Mouse (Mus musculus) left cerebral cortex, postnatal 14 days (tissue): ENCODE measurements around the gene Dll4. TPM values are rescaled to one million over a fixed set of nuclear protein-coding genes. Genes with fewer than 3 reads are reported as not detected.

Source experiments
- DNase-seq, 2 experiments: peaks; one replicate each; pipeline ENCODE4 v3.0.0; 2021 to 2022; ENCODE audit warnings: low spot score in 2 of 2, mixed read lengths in 1 of 2
- intact Hi-C: fragments of 180-260 bp; cut with DNase I; formaldehyde crosslinking; loops from one replicate; pipeline ENCODE4 v1.15.1; 2025
- total RNA-seq, 2 experiments: library from RNA; stranded (reverse); gene quantifications; 2 replicates each; pipeline ENCODE4 v1.2.3; 2021

The Dll4 gene
- total RNA-seq, 2 experiments from 2014 or later: 4.0 to 5.0 TPM

DNA sequence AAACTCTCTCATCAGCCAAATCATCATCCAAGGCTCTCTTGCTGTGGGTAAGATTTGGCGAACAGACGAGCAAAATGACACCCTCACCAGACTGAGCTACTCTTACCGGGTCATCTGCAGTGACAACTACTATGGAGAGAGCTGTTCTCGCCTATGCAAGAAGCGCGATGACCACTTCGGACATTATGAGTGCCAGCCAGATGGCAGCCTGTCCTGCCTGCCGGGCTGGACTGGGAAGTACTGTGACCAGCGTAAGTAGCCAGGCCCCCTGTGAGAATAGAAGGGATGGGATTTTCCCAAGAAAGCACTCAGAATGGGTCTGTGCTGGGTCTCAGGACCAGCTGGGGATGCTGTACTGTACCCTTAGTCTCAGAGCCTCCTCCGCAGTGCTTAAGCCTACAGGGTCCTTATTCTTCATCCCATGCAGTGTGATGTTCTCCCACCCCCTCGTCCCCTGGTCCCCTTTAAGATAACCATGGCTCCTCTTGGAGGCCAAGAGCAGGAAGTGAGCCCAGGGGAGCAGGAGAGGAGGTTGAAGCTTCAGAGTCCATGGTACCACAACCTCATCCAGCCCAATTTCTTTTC is 2.5 kb downstream of the Dll4 start:
- intact Hi-C loops: loop anchor here (2.0 kb wide), 1 partner anchor 27 kb away; no protein-coding TSS in a partner anchor
- no peak for DNase-seq

DNA sequence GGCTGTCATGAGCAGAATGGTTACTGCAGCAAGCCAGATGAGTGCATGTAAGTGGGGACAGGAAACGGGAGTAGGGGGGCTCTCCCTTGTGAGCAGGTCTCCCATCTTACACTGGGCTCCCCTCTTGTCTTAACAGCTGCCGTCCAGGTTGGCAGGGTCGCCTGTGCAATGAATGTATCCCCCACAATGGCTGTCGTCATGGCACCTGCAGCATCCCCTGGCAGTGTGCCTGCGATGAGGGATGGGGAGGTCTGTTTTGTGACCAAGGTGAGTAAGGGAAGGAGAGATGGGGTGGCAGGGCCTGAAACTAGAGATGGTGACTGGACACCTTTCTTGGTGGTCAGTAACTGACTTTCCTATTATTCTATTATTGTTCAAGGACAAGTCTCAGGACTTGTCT is 3.0 kb downstream of the Dll4 start:
- no peak for DNase-seq
- intact Hi-C loops: no loop called here

DNA sequence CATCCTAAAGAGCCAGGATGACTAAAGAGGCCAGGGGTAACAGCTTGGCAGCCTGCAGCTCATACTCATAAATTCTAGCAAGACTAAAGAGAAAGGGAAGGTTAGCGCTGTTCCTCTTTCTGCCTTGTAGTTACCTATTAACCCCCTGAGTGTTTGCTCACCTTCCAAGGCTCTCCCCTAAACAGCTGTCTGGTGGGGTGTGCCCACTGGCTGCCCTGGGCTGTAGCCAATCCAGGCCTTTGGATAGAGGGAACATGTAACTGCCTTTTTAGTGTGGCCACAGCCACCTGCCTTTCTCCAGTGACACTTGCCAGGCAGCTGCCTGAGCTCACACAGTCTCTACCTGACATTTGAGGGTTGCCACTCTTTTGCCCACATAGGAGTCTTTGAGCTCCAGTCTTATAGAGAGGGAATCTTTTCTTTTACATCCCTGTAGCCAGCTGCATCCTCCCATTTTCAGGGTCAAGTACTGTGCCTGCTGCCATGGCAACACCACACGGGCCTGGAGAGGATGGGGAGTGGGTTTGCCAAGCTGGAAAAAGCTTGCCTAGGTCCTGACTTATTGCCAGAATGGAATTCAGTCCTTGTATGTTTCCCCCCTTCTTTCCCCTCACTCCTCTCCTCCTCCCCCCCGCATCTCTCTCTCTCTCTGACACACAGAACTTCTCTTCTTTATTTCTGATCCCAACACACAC is 3.7 kb downstream of the Dll4 start:
- intact Hi-C loops: no loop called here
- DNase-seq: no peak

DNA sequence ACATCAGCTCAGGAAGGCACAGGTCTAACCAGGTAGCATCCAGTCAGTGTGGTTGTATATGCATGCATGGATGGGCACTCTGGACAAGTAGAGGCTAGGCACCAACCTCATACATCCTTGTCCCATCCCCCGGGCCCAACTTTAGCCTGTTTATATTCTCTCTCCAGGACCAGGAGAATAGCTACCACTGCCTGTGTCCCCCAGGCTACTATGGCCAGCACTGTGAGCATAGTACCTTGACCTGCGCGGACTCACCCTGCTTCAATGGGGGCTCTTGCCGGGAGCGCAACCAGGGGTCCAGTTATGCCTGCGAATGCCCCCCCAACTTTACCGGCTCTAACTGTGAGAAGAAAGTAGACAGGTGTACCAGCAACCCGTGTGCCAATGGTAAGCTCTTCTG is 5.2 kb downstream of the Dll4 start:
- intact Hi-C loops: no loop called here
- no peak for DNase-seq

DNA sequence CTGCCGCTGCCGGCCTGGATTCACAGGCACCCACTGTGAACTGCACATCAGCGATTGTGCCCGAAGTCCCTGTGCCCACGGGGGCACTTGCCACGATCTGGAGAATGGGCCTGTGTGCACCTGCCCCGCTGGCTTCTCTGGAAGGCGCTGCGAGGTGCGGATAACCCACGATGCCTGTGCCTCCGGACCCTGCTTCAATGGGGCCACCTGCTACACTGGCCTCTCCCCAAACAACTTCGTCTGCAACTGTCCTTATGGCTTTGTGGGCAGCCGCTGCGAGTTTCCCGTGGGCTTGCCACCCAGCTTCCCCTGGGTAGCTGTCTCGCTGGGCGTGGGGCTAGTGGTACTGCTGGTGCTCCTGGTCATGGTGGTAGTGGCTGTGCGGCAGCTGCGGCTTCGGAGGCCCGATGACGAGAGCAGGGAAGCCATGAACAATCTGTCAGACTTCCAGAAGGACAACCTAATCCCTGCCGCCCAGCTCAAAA is 6.6 kb downstream of the Dll4 start:
- no peak for DNase-seq
- intact Hi-C loops: no loop called here

DNA sequence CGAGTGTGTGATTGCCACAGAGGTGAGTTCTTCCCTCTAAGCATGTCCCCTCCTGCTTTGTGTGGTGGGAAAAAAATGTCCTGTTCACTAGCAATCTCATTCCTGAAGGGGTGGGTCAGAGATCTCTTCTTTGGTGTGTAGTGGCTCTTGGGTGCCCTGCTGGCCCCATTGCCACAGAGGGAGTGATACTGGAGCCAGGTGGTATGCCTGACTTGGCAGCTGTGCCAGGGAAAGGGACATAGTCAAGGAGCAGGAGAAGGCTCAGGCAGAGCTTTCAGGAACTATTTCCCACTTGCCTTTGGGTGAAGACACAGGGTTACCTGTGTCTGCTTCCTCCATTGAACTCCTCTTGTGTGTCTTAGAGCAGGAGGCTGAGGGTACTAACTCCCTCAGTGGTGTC is 8.6 kb downstream of the Dll4 start:
- no peak for DNase-seq

GRCm38 (mm10) chr2:119334964-119335525 is 9.5 kb downstream of the Dll4 start:
- intact Hi-C loops: loop anchor here (5.0 kb wide), 2 partner anchors 38 to 77 kb away; no protein-coding TSS in a partner anchor

More for the DNA sequence above, 8.6 kb downstream of the Dll4 start:
- intact Hi-C loops: no loop called here

GRCm38 (mm10) chr2:119335535-119335934 is 10.0 kb downstream of the Dll4 start:
- no peak for DNase-seq
- intact Hi-C loops: loop anchor here (5.0 kb wide), 2 partner anchors 38 to 77 kb away; no protein-coding TSS in a partner anchor

More at GRCm38 (mm10) chr2:119334964-119335525, 9.5 kb downstream of the Dll4 start:
- DNase-seq: no peak

- intact Hi-C loops: loop anchor here (5.0 kb wide), 2 partner anchors 39 to 76 kb away; no protein-coding TSS in a partner anchor
- DNase-seq: no peak
Observed at GRCm38 (mm10) chr2:119336002-119336401, 10.4 kb downstream of the Dll4 start.

DNA sequence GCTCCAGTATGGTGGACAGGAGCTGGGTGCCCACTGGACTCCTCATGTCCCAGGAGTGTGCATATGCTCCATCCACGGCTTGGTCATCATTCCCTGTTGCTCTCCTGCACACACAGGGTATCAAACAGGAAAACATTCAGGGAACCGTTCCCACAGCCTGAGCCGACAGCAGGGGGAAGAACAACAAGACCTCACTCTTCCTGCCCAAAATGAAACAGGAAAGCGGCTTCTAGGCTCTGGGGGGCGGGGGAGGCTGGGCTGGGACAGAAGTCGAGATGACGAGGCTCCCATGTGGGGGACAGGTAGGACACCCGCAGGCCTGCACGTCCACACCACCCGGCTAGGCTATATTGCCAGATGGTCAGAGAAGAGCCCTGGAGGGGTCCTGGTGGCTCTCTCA is 10.9 kb downstream of the Dll4 start:
- no peak for DNase-seq
- intact Hi-C loops: loop anchor here (5.0 kb wide), 2 partner anchors 39 to 76 kb away; no protein-coding TSS in a partner anchor

GRCm38 (mm10) chr2:119337425-119338265 is 12.1 kb downstream of the Dll4 start:
- intact Hi-C loops: loop anchor here (5.0 kb wide), 2 partner anchors 40 to 75 kb away; no protein-coding TSS in a partner anchor
- peak; percentile 62 to 82 for DNase-seq

DNA sequence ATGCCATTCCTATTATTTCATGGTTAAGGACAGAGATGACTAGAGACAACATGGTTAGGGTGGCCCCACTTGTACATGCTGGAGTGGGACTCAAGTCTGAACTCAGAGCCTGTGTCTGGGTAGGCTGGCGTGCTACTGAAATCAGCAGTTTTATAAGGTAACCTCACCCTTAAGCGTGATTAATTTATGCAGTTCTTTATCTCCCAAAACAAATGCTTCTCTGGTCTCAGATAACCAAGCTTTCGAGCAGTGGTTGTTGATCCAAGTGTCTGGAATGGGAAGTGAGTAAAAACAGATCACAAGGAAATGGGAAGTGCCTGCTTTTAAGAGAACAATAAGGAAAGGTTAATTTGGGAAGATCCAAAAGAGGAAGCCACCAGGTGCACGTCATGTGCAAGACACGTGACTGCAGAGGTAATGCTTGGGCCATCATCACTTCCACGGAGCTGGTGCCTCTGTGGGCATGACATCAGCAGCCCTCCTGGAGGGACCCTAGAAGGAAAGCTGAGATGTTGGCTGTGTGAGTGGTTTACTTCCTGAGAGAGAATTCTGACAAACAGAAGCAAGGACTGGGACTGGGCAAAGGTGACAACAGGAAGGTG is 19.1 kb downstream of the Dll4 start:
- intact Hi-C loops: no loop called here
- no peak for DNase-seq

DNA sequence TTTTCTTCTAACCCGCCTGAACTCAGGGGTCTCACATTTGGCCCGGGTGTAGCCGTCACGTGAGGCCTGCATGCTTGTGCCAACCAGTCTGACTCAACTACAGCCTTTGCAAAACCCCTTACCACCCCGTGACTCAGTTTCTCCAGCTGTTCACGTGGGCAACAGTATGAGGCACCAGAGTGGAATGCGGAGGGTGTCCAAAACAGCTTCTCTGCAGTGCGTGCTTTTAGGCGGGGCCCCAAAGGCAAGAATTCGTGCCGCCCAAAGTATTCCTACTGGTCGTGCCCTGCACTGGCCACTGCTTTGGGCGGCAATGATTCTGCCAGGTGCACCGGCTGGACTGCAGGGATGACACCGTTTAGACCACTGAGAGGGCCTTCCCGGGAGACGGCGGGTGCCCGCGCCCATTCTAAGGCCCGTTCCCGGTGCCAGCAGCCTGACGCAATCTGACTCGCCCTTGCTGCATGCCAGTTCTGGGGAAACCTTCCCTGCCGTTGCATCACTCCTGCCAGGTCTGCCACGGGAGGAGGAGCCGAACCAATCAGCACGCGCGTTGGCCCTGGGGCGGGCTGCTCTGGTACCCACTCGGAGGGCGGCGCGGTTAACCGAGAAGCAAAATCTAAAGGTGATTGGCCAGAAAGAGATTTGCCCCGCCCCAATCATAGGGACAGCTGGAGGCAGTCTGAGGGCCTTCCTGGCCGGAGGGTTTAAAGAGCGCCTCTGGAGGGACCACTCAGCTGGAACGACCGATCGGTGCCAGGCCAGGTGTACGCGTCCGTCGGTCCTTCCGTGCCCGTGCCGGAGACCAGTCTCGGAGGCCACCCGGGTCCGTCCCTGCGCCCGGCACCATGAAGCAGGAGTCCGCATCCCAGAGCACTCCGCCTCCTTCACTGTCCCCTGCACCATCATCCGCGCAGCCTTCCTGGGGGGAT is 25.2 kb downstream of the Dll4 start, which contains the start of gene Chac1:
Gene Chac1, plus strand, starts transcription at position 675 of the 932 bp plus-strand sequence.
- DNase-seq: peak; percentile 97
- intact Hi-C loops: no loop called here

DNA sequence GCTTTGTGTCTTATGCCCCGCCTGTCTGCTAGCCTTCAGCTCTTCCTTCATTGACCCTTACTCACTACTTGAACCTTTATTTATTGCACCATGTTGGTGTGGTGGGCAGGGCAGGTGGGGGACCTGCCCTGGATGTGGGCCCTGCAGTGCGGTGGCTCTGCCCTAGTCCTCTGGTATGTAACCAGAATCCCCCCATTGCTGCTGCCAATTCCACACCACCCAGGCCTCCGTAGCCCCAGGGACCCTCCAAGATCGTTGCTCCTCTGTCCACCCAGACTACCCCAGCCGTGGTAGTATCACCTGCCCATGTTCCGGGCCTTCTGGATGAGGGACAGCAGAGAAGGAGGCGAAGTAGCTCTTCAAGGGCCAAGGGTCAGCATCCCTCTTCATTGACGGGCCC is 28.1 kb downstream of the Dll4 start:
- intact Hi-C loops: no loop called here
- no peak for DNase-seq

GRCm38 (mm10) chr2:119355089-119355488 is 29.5 kb downstream of the Dll4 start:
- DNase-seq: peak in 1 of 2 experiments; percentile 57
- intact Hi-C loops: no loop called here

DNA sequence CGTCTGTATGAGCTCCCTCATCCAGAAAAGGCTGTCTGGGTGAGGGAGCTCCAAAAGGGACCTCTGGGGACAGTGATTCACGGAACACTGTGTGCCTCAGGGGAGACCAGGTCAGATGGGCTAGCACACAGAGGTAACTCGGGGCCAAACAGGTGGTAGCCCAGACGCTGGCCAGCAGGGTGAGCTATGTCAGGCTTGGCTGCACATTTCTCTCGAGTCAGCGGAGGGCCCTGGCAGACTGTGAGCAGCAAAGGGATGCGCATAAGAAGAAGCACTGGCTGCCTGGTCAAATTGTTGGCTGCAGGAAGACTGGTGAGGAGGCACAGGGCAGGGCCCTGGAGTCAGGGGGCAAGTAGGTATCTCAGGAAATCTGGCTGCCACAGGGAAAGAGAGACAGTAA is 30.1 kb downstream of the Dll4 start:
- intact Hi-C loops: no loop called here
- DNase-seq: peak in 1 of 2 experiments; percentile 40

DNA sequence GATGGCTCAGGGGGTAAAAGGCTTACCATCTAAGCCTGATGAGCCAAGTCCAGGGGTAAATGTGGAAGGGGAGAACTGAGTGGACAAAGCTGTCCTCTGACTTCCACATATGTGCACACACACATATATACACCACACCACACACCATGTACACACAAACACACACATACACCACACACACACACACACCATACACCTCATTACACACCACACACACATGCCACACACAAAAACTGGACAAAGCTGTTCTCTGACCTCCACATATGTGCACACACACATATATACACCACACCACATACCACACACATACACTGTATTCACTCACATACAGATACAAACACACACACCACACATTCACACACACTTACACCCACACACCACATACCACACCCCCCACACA is 30.7 kb downstream of the Dll4 start:
- intact Hi-C loops: no loop called here

GRCm38 (mm10) chr2:119356805-119357204 is 31.2 kb downstream of the Dll4 start:
- intact Hi-C loops: no loop called here
- no peak for DNase-seq

More for the DNA sequence above, 30.7 kb downstream of the Dll4 start:
- DNase-seq: no peak
